Mouse (Mus musculus): ENCODE results near the gene Rflnb.

DNA sequence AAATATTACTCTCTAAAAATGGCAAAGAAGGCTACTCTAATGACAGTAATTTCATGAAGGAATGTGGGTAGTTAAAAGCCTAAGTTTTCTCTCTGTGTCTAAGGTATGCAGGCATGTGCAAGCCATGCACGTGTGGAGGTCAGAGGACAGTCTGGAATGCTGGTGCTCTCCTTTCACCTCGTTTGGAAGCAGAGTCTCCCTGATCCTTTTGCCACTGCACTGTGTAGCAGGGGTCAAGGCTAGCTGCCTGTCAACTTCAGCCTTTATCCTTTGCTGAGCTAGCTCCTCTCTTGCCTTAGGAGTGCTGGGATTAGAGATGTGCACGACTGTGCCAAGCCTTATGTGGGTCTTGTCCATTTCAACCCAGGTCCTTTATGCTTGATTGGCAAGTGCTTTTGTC, 22.9 kb upstream of the Rflnb start:
- TF ChIP-seq CTCF (IDR thresholded peaks at IDR 0.05; ENCODE audit: low read depth, low read length) (no peak), POLR2A (IDR thresholded peaks at IDR 0.05; ENCODE audit: extremely low read depth, insufficient read depth, low read length) (no peak)
